Mouse (Mus musculus) WW6 (cell line): ENCODE measurements around the gene Prss48.

ENCODE experiments used
- DNase-seq: peaks from one replicate; pipeline ENCODE4 v3.0.0-alpha.2; 2013; ENCODE audit warnings: low read depth, low spot score

Gene Prss48

DNA sequence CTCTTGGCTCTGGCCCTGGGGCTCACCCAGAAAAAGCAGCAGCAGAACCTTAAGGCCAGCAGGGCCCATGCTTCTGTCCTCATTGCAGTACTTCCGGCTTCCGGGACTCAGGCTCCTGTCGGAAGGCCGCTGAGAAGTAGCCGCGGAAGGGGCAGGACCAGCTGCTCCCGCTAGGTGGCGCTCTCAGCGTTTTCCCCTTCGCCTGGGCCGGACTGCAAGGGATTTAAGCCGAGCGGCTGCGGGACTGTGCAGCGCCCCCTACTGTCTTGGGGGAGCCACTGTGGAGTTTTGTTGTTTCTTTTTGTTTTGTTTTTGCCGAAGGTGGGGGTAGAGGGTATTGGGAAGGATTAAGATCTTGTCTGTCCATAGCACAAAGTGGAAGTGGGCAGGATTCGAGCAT lies at the start of gene Prss48:
TSS of gene Prss48 (minus strand) at position 69 of the 400 bp plus-strand sequence.
- peak; percentile 91 for DNase-seq

- peak; percentile 16 for DNase-seq
These were observed 46.8 kb upstream of the Prss48 start for GRCm38 (mm10) chr3:86049041-86049440.

GRCm38 (mm10) chr3:86047686-86048408 lies 45.6 kb upstream of the Prss48 start:
- no peak for DNase-seq

GRCm38 (mm10) chr3:86040286-86041201 lies 38.3 kb upstream of the Prss48 start:
- DNase-seq, result no peak

- DNase-seq, result no peak
These were observed 36.4 kb upstream of the Prss48 start for GRCm38 (mm10) chr3:86038648-86039047.

- DNase-seq, result no peak
These were observed 35.7 kb upstream of the Prss48 start for GRCm38 (mm10) chr3:86037926-86038484.

DNA sequence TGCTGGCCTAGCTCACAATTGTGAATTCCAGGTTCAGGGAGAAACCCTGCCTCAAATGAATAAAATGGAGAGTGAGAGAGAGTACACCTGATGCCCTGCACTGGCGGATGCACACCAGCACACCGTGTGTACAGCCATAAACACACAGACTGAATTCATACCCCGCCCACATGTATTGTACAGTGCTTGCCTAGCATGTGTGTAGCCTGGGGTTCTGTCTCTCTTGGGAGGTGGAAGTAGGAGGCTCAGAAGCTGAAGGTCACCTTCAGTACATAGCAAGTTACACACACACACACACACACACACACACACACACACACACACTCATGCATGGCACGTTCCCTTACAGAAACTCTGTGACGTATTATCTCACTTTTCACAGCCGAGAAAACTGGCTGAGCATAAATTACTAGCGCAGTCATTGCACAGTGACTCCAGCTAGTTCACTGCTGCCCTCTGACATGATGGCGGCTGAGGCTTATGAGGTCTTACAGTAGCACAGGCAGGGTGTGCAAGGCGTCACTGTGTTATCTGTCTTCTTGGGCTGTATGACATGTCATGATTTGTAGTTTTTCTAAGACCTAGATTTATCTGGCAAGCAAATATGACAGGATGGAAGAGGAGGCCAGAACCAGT lies 31.3 kb upstream of the Prss48 start:
- no peak for DNase-seq

DNA sequence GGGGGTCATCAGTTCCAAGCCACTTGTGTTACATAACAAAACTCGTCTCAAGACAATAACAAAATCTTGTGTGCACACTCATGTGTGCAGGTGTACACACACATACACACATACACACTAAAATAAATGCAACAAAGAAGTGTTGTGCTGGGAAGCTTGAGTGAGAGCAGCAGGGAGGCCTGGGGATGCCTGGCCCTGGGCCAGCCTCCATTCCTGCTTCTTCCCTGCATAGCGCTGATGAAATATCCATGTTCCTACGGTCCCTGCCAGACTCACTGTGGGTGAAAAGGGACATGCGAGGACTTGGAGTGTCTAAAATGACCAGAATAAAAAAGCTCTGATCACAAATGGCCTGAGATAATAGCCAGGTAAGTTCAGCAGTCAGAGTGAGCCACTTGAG lies 28.3 kb upstream of the Prss48 start:
- no peak for DNase-seq

GRCm38 (mm10) chr3:86028658-86029375 lies 26.5 kb upstream of the Prss48 start:
- no peak for DNase-seq

- no peak for DNase-seq
These were observed 23.2 kb upstream of the Prss48 start for GRCm38 (mm10) chr3:86025341-86026137.

DNA sequence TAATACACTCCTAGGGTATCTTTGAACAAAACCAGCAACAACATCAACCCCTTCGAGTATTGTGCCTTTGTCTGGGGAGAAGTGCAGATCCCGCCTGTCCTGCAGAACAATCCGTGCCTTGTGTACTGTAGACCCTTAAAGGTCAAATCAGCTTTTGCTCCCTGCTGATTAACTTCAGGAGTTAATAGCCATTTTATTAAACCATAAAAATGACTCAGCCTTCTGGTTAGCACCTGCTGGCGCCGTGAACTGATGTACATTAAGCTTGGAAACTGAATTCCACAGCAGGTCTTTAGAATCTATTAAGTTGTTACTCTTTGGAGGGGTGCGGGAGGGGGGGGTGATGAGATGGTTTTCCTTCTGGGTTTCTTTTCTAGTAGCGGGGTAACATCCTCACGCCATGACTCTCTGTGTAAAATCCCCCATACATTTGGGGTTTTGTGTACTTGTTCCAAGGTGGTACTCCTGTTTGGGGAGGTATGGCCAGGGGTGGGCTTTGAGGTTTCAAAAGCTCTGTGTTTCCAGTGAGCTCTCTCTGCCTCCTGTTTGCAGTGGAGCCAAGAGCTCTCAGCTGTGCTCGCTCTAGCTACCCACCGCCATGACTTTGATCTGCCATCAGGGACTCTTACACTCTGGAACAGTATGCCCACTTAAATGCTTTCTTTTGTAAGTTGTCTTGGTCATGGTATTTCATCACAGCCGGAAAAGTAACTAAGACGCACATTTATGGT lies 21.9 kb upstream of the Prss48 start:
- DNase-seq, result no peak

- no peak for DNase-seq
These were observed 19.4 kb upstream of the Prss48 start for GRCm38 (mm10) chr3:86021651-86022050.

- no peak for DNase-seq
These were observed 18.8 kb upstream of the Prss48 start for GRCm38 (mm10) chr3:86020921-86021650.

DNA sequence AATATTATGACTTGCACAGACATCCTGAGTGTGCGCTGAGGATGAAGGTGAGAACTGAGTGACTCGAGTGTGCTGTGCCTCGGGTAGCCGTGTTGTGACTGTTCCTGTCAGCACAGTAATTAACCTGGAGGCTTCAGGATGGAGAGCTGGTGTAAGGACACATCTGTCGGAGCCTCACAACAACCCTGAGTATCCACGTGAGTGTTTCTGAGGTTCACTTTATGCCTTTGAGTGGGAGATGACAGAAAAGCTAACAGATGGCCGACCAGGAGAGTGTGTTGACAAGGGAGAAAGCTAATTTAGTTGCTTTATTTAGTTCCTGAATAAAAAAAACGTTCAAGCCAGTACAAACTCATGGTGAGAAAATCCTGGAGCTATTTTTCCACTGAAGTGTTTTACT lies 15.2 kb upstream of the Prss48 start:
- no peak for DNase-seq

DNA sequence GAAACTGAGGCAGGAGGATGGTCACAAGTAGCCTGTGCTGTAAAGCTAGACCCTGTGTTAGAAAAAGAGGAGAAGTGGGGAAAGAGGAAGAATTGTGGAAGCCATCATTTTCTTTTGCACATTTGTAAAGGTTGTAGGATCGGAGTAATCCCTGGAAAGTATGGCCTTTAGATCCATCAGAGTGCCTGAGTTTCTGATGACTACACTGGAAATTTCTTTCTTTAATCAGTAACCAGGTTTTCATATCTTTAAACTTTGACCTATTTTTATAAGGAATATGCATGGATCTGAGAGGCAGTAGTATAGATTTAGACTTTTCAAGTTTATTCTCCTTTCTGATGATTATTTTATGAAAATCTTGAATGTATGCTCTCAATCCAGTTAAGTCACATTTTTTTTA lies 14.7 kb upstream of the Prss48 start:
- DNase-seq, result no peak

- no peak for DNase-seq
These were observed 11.5 kb upstream of the Prss48 start for GRCm38 (mm10) chr3:86013837-86014236.

DNA sequence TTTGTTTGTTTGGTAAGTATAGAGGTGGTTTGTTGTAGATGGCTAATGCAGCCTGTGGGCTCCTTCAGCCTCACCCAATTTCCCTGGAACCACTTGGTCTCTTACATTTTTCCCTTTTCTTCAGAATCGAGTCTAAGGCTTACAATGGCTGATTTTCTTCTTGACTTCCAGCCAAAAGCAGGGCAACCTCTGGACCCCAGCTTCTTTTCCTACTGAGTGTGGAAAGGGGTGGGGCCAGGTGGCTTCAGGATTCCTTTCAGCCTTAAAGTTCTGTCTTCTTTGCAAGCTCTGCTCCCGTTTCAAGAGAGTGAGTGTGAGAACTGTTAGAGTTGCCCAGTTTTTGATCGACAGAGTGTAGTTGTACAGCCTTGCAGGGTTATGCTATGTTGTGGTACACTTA lies 9.5 kb upstream of the Prss48 start:
- DNase-seq, result no peak

DNA sequence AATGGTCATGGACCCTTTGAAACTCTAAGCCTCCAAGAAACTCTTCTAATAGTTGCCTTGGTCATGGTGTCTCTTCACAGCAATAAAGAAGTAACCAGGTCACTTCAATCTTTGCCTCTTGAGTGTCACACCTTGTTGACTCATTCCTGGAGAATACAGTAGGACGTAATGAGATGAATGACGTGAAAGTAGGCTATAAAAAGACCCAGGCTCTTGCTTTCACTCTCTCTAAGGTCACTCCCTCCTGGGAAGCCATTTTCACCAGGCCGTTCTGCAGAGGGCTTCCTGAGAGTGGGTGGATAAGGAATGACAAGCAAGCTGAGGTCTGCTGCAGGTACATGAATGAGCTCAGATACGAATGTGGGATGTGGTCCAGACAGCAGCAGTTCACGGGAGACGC lies 9.1 kb upstream of the Prss48 start:
- no peak for DNase-seq

GRCm38 (mm10) chr3:86010618-86011017 lies 8.3 kb upstream of the Prss48 start:
- no peak for DNase-seq
